Mouse (Mus musculus): Measurements from ENCODE around the gene Ctnnd2. TPM values are rescaled to one million over a fixed set of nuclear protein-coding genes. Genes with fewer than 3 reads are reported as not detected.

Ctnnd2 gene
- total RNA-seq, 2 experiments from 2014 or later: 267 to 288 TPM

DNA sequence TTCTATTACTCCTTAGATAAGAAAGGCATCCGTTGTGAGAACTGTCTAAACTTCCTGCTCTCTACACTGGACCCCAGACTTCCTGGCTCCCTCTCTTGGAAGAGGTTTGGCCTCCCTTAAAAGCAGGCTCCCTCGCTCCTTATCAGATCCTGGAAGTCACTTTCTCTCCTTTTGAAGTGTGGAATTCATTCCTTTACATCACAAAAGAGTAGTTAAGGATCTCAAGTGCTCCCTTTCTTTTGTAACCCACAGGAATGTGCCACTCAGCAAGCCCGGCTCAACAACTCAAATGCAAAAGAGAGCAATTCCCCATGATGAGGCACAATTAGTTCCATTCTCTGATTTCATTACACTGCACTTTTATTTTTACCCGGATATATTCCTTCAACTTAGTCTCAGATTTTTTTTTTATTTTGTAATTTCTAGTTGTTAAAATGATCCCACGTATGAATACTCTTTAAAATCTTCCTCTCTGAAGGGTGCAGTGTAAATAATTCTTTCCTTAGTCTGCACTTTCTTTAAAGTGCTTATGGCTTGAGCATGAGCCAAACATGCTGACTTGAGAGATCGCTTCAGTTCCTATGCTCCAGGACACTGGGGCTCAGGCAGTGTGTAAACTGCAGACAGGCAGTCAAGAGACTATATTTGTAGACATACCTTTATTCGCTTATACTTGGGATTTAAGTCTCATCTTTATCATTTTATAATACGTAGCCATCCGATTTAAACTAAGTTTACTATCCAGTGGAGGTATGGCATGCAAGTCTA lies 210.9 kb downstream of the Ctnnd2 start:
- DNase-seq (ENCODE audit: low spot score in 2 of 2): no peak

GRCm38 (mm10) chr15:30384386-30384785 lies 212.0 kb downstream of the Ctnnd2 start:
- DNase-seq (ENCODE audit: low spot score in 2 of 2): no peak

DNA sequence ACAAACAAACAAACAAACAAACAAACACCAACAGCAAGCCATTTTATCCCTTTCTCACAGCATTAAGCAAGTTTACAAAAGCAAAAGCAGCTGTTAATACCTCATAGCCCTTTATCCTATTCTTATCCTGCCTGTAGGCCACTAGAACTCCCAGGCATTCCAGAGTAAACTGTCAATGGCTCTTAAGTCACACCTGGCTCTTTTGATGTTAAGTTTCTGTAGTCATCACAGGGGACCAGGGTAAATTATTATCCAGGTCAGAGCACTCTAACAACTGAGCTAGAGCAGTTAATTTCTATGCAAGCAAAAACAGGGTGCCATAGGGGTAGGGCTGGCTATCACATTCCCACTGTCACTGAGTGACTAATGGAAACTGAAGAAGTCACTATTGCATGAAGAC lies 214.1 kb downstream of the Ctnnd2 start:
- no peak for DNase-seq (ENCODE audit: low spot score in 2 of 2)

GRCm38 (mm10) chr15:30387244-30387643 lies 214.9 kb downstream of the Ctnnd2 start:
- DNase-seq (ENCODE audit: low spot score in 2 of 2): no peak

- DNase-seq (ENCODE audit: low spot score in 2 of 2): no peak
Measured at GRCm38 (mm10) chr15:30401111-30401510, 228.7 kb downstream of the Ctnnd2 start.

DNA sequence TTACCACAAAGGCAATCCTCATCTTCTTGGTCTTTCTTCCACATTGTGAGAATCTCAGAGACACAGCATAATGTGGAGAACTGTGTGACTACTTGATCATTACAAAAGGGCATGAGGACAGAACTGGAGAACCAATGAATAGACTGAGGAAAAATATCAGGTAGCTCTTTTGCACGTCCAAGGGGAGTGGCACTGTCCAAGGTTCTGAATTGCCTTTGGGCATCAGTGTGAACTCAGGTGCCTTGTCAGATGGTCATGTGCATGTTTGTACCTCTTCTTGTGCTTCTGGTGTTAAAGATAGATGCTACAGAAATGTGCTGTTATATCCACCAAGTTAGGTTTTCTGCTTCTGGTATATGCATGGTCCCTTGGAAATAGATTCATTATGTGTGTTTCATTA lies 233.9 kb downstream of the Ctnnd2 start:
- no peak for DNase-seq (ENCODE audit: low spot score in 2 of 2)

DNA sequence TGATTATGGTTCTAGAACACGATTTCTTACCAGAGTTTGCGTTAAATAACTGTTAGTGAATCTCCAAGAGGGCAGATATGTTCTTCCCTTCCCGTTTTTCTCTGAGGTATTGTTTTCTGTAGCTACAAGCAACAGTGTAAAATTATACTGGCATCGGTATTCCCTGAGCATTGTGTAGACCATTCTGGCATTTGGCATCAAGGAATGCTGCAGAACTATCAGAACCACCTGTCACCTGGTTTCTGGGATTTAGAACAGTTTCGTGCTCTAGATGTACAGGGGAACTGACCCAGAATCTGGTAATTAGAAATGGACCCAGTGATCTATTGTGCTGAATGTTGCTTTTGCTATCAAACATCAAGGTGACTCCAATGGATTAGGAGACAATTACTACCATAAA lies 250.8 kb downstream of the Ctnnd2 start:
- DNase-seq (ENCODE audit: low spot score in 2 of 2): no peak

DNA sequence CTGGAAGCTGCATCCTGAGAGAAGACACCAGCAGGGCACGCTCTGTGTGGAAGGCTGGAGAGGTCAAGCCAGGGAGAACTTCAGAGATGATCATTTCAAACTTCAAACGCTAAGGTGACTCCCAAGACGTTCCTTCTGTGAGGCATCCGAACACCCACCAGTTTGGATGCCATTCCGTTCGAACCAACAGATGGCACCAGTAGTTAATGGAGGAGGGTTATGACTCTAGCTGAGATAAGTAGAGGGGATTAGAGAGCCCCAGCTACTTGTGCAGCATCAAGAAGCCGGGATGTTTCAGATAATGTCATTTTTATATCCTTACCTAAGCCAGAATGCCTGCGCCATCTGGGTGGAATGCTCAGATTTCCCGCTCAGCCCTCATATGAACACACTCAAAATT lies 251.9 kb downstream of the Ctnnd2 start:
- peak; percentile 32 to 46 for DNase-seq (ENCODE audit: low spot score in 2 of 2)

GRCm38 (mm10) chr15:30427342-30427741 lies 254.9 kb downstream of the Ctnnd2 start:
- no peak for DNase-seq (ENCODE audit: low spot score in 2 of 2)

GRCm38 (mm10) chr15:30439045-30439444 lies 266.7 kb downstream of the Ctnnd2 start:
- no peak for DNase-seq (ENCODE audit: low spot score in 2 of 2)

GRCm38 (mm10) chr15:30450765-30451164 lies 278.4 kb downstream of the Ctnnd2 start:
- no peak for DNase-seq (ENCODE audit: low spot score in 2 of 2)

DNA sequence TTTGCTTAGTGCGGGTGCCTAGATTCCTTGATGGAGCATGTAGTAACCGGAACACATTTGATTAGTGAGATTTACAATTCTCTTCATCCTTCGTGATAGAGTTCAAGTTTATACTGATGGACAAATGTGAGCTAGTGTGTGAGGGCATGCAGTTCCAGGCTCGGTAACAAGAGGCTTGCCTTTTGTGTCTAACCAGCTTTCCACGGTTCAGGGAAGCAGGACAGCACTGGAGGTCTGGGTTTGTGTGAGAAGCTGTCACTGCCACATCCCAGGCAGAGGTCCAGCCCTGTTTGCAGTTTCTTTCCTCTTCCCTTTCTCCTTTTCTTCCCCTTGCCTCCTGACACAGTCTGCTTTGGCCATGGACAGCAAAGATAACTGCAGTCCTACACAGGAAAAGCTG lies 279.5 kb downstream of the Ctnnd2 start:
- DNase-seq (ENCODE audit: low spot score in 2 of 2): peak in 1 of 2 experiments; percentile 9

- DNase-seq (ENCODE audit: low spot score in 2 of 2): peak; percentile 30 to 32
Measured at GRCm38 (mm10) chr15:30457541-30458250, 285.3 kb downstream of the Ctnnd2 start.

GRCm38 (mm10) chr15:30458671-30459070 lies 286.3 kb downstream of the Ctnnd2 start:
- DNase-seq (ENCODE audit: low spot score in 2 of 2): no peak

DNA sequence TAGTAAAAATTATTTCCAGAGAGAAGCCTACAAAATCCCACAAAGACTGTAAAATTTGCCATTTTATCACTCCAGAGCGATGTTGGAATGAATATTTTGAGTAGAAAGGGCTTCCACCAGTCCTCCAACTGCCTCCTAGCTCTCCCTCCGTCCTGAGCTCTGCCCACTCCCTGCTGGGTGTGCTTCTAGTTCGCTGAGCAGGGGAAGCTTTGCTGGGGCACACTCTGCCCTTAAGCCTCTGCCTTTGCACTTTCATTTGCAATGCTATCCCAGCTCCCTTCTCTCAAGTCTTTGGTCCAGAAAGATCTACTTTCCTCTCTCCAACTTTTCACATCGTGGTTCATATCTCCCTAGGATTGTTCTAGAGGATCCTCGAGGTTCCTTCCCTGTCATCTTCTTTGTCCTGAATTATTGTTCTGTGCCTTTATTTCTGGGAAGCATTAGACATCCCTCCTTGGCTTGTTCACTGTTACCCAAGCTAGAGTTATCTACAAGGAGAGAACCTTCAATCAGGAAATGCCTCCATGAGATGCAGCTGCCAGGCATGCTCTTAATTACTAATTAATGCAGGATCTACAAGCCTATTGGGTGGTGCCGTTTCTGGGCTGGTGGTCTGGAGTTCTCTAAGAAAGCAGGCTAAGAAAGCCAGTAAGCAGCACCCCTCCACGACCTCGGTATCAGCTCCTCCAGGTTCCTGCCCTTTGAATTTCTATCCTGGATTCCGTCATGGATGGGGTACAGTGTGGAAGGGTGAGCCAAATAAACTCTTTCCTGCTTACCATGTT lies 288.1 kb downstream of the Ctnnd2 start:
- DNase-seq (ENCODE audit: low spot score in 2 of 2): no peak

DNA sequence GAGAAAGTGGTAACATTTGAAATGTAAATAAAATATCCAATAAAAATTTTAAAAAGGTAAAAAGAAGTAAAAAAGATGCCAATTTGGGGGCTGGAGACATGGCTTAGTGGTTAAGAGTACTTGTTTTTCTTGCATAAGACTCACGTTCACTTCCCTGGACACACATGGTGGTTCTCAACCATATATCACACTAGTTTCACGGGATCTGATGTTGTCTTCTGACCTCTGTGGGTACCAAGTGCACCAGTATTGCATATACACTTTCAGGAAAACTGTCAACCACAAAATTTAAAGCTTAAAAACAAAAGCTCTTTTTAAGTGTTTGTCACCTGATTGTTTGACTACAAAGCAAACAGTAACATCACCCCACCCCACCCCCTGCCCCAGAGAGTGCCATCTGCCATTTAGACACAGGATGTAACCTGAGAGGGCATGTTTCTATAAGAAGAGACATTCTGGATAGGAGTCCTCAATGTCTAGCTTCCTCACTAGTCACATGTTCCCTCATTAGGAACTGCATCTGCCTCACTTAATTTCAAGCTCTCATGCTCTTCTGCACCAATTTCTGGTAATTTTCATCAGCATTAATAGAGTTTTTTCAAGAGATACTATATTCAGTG lies 290.5 kb downstream of the Ctnnd2 start:
- no peak for DNase-seq (ENCODE audit: low spot score in 2 of 2)

DNA sequence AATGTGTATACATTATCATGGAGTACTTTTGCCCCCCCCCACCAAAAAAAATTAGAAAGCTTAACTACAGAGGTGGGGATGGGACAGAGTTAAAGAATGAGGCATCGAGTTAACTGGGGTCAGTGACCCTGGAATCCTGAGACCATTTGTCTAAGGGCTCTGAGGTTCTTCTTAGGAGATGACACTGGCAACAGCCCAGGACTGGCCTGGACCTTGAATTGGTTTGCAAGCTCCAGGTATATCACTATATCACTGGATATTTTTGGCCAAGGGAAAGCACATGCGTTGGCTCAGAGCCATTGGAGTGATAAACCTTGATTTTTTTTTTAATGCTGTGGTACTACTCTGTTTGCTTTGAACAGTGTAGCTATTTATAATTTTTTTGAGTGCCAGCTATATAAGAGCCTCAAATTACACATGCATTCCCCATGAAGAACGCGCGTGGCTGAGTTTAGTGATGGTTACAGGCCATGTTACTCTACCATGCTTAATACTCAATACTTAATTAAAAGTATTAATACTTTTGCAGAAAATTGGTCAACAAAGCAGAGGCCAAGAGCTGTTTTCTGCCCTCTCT lies 291.2 kb downstream of the Ctnnd2 start:
- DNase-seq (ENCODE audit: low spot score in 2 of 2): no peak

- DNase-seq (ENCODE audit: low spot score in 2 of 2): no peak
Measured at GRCm38 (mm10) chr15:30466950-30467543, 294.7 kb downstream of the Ctnnd2 start.

- no peak for DNase-seq (ENCODE audit: low spot score in 2 of 2)
Measured at GRCm38 (mm10) chr15:30468773-30469172, 296.4 kb downstream of the Ctnnd2 start.

DNA sequence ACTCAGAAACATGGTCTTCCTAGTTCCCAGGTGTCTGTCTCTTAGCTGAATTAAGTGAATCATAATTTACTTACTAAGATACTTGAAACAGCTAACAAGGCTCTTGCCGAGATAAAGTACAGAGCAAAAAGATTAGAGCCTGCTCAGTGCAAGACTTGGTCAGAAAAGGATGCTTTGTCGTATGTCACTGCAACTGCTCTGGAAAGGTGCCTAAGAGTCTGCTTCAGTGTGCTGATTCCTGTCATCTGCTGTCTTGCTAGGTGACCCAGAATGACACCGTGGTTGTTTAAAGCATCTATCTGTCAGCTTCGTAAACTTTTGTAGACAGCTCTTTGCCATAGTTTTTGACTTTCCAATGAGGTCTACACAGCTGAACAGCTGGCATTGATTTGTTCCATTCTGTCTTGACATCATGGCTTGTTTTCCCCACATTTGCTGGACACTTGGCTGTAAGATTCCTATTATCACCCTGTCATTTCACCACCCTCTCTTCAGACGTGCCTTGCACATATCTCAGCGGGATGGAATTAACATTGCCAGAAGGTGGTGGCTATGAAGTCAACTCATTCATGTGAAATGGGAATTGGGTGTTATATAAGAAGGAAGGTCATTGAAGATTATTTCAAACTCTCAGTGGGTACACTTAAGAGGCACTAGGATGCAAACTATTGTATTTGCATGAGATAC lies 299.0 kb downstream of the Ctnnd2 start:
- no peak for DNase-seq (ENCODE audit: low spot score in 2 of 2)
